Mouse (Mus musculus) G1E (cell line): ENCODE data around the gene Cd247. TPM values are rescaled to one million over a fixed set of nuclear protein-coding genes. Genes with fewer than 3 reads are reported as not detected.

Experiments
- ATAC-seq: 2 replicates; pipeline ENCODE4 v1.8.0; 2016; ENCODE audit warnings: mild to moderate bottlenecking; ENCODE audit not compliant: insufficient number of reproducible peaks, poor library complexity, low FRiP score, severe bottlenecking; ENCODE audit errors: extremely low read depth
- DNase-seq: peaks from one replicate; pipeline ENCODE4 v3.0.0; 2012; ENCODE audit warnings: low spot score
- H3K27me3 ChIP-seq: 2 replicates; pipeline ENCODE4 v1.6.1; 2012; ENCODE audit warnings: mild to moderate bottlenecking, low read length, inconsistent platforms; ENCODE audit not compliant: insufficient read depth
- H3K36me3 ChIP-seq: replicated peaks from 2 replicates; pipeline ENCODE3; 2012; ENCODE audit warnings: mild to moderate bottlenecking, inconsistent platforms
- H3K4me1 ChIP-seq: 2 replicates; pipeline ENCODE4 v1.6.1; 2012; ENCODE audit warnings: low read depth, low read length, inconsistent platforms, mixed read lengths; ENCODE audit not compliant: insufficient read depth
- H3K4me3 ChIP-seq: 2 replicates; pipeline ENCODE4 v1.5.1; 2012; ENCODE audit warnings: low read depth, mild to moderate bottlenecking, inconsistent platforms, low read length, moderate library complexity, mixed read lengths
- H3K9me3 ChIP-seq: replicated peaks from 2 replicates; pipeline ENCODE4 v1.6.1; 2012; ENCODE audit warnings: inconsistent platforms
- CTCF ChIP-seq: IDR thresholded peaks from 2 replicates; pipeline ENCODE4 v1.5.1; 2012; ENCODE audit warnings: low read depth, low read length, inconsistent platforms, mixed read lengths
- GATA1 ChIP-seq: IDR thresholded peaks from 2 replicates; pipeline ENCODE4 v1.6.1; 2012; ENCODE audit warnings: borderline replicate concordance, low read length, inconsistent platforms, mixed read lengths
- GATA2 ChIP-seq: IDR thresholded peaks from 2 replicates; pipeline ENCODE4 v1.6.1; 2012; ENCODE audit warnings: low read depth, low read length, inconsistent platforms, borderline replicate concordance
- POLR2AphosphoS5 ChIP-seq: IDR thresholded peaks from 2 replicates; pipeline ENCODE4 v1.6.1; 2012; ENCODE audit warnings: low read depth, low read length, inconsistent platforms; ENCODE audit not compliant: insufficient replicate concordance
- TAL1 ChIP-seq: conservative IDR thresholded peaks from 2 replicates; pipeline ENCODE4 v1.6.1; 2012; ENCODE audit warnings: low read depth, low read length, inconsistent platforms, mixed read lengths
- polyA plus RNA-seq: library from polyadenylated mRNA; stranded (reverse); fragments of >175 nt; gene quantifications from 2 replicates; pipeline ENCODE4 v1.2.3, GENCODE M21; 2012
- total RNA-seq, 2 experiments: library from RNA; stranded (forward) in 1 of 2; stranded (reverse) in 1 of 2; fragments of 200-1000 nt in 1 of 2; fragments of >200 nt in 1 of 2; fragmentation: Nextera tagmentation in 1 of 2; gene quantifications; 2 replicates each; pipeline ENCODE4 v1.2.3; 2014 to 2017

The Cd247 gene
- total and polyA plus RNA-seq, 3 experiments: 0.96 to 3.3 (median 1.4) TPM

GRCm38 (mm10) chr1:165836461-165836860 is 48.0 kb downstream of the Cd247 start:
- ATAC-seq: no peak

GRCm38 (mm10) chr1:165837546-165837945 is 49.1 kb downstream of the Cd247 start:
- ATAC-seq (no peak), DNase-seq (no peak)
- no peak overlapping the region for H3K4me3 ChIP-seq

More at GRCm38 (mm10) chr1:165836461-165836860, 48.0 kb downstream of the Cd247 start:
- peaks cover 33% of the 10 kb centered on the region for H3K4me1 ChIP-seq
- peaks cover 6% of the 10 kb centered on the region; the same call in 1 of the 2 replicates for H3K27me3 ChIP-seq
- no peak for DNase-seq
- peaks cover 6% of the 10 kb centered on the region for H3K36me3 ChIP-seq
- no peaks in the 10 kb centered on the region for H3K9me3 ChIP-seq
- no peak for TF ChIP-seq TAL1
- no peak for TF ChIP-seq POLR2AphosphoS5
- no peak for TF ChIP-seq CTCF
- TF ChIP-seq GATA1: no peak
- no peak for TF ChIP-seq GATA2
- no peak overlapping the region for H3K4me3 ChIP-seq

GRCm38 (mm10) chr1:165839201-165839600 is 50.7 kb downstream of the Cd247 start:
- DNase-seq (no peak), ATAC-seq (no peak)
- Histone ChIP-seq H3K4me3 (no peak overlapping the region), H3K36me3 (peaks cover 14% of the 10 kb centered on the region), H3K9me3 (no peaks in the 10 kb centered on the region), H3K4me1 (peaks cover 46% of the 10 kb centered on the region), H3K27me3 (peaks cover 6% of the 10 kb centered on the region; the same call in 1 of the 2 replicates)
- no peak for TF ChIP-seq TAL1
- no peak for TF ChIP-seq GATA2
- no peak for TF ChIP-seq GATA1
- TF ChIP-seq POLR2AphosphoS5: no peak
- TF ChIP-seq CTCF: no peak

More at GRCm38 (mm10) chr1:165837546-165837945, 49.1 kb downstream of the Cd247 start:
- TF ChIP-seq POLR2AphosphoS5: no peak
- TF ChIP-seq TAL1: no peak
- TF ChIP-seq GATA1: no peak
- Histone ChIP-seq H3K4me1 (peaks cover 36% of the 10 kb centered on the region), H3K36me3 (peaks cover 8% of the 10 kb centered on the region), H3K27me3 (peaks cover 6% of the 10 kb centered on the region; the same call in 1 of the 2 replicates), H3K9me3 (no peaks in the 10 kb centered on the region)

- no peak for ATAC-seq
- peak overlapping the region; percentile 59; the same call in 1 of the 2 replicates for H3K4me3 ChIP-seq
- peaks cover 58% of the 10 kb centered on the region for H3K4me1 ChIP-seq
- DNase-seq: no peak
- peaks cover 6% of the 10 kb centered on the region; the same call in 1 of the 2 replicates for H3K27me3 ChIP-seq
- peaks cover 16% of the 10 kb centered on the region for H3K36me3 ChIP-seq
- no peaks in the 10 kb centered on the region for H3K9me3 ChIP-seq
- TF ChIP-seq POLR2AphosphoS5: no peak
- no peak for TF ChIP-seq TAL1
- no peak for TF ChIP-seq GATA1
- no peak for TF ChIP-seq GATA2
- no peak for TF ChIP-seq CTCF
These were observed 52.2 kb downstream of the Cd247 start for GRCm38 (mm10) chr1:165840548-165841230.

- no peak for ATAC-seq
These were observed 53.7 kb downstream of the Cd247 start for GRCm38 (mm10) chr1:165842170-165842569.

GRCm38 (mm10) chr1:165843586-165843985 is 55.1 kb downstream of the Cd247 start:
- Histone ChIP-seq H3K4me1 (peaks cover 79% of the 10 kb centered on the region), H3K27me3 (peaks cover 6% of the 10 kb centered on the region; the same call in 1 of the 2 replicates), H3K9me3 (no peaks in the 10 kb centered on the region), H3K36me3 (peaks cover 26% of the 10 kb centered on the region), H3K4me3 (no peak overlapping the region)
- DNase-seq (no peak), ATAC-seq (no peak)
- TF ChIP-seq GATA1 (no peak), CTCF (no peak), TAL1 (no peak), GATA2 (no peak), POLR2AphosphoS5 (no peak)

More at GRCm38 (mm10) chr1:165842170-165842569, 53.7 kb downstream of the Cd247 start:
- Histone ChIP-seq H3K4me1 (peaks cover 66% of the 10 kb centered on the region), H3K36me3 (peaks cover 26% of the 10 kb centered on the region), H3K9me3 (no peaks in the 10 kb centered on the region), H3K27me3 (peaks cover 6% of the 10 kb centered on the region; the same call in 1 of the 2 replicates), H3K4me3 (no peak overlapping the region)
- no peak for DNase-seq
- TF ChIP-seq CTCF: no peak
- no peak for TF ChIP-seq TAL1
- no peak for TF ChIP-seq POLR2AphosphoS5
- TF ChIP-seq GATA2: no peak
- no peak for TF ChIP-seq GATA1
